30 mouse cellular contexts compared by ENCODE assay signal in genomic region chr5:68087174-68087573, GRCm38 (mm10). TPM values are rescaled to one million over a fixed set of nuclear protein-coding genes. Genes with fewer than 3 reads are reported as not detected.
"Had no signal": no experiment of that assay in that cellular context is flagged by ENCODE, and none has a peak within 500 bp of the region (broad histone marks: within the 10 kb centered on the region; RNA-seq: fewer than 3 reads in every experiment).

No protein-coding gene starts in this region.

- H3K36me3 ChIP-seq: limb, embryonic 12.5 days; limb, embryonic 15.5 days; midbrain, embryonic 12.5 days; midbrain, embryonic 15.5 days; neural tube, embryonic 12.5 days; neural tube, embryonic 15.5 days had no signal

- DNase-seq: kidney, postnatal 25 days; left cerebral cortex, postnatal 4 days; liver, postnatal 0 days; lung, embryonic 14.5 days; retina, postnatal 1 day; right cerebral cortex, postnatal 25 days; thymus, adult 18-20 months; thymus, postnatal 36 days had no signal

- H3K4me3 ChIP-seq: limb, embryonic 12.5 days; limb, embryonic 15.5 days; midbrain, embryonic 12.5 days; midbrain, embryonic 15.5 days; neural tube, embryonic 12.5 days; neural tube, embryonic 15.5 days had no signal

- ATAC-seq: liver, postnatal 0 days; lung, postnatal 0 days; midbrain, embryonic 15.5 days had no signal

- H3K27ac ChIP-seq: kidney, postnatal 0 days; limb, embryonic 12.5 days; limb, embryonic 15.5 days; liver, embryonic 14.5 days; macrophage; midbrain, embryonic 12.5 days; midbrain, embryonic 15.5 days; neural tube, embryonic 12.5 days; neural tube, embryonic 15.5 days had no signal

- H3K4me1 ChIP-seq: limb, embryonic 12.5 days; limb, embryonic 15.5 days; midbrain, embryonic 12.5 days; midbrain, embryonic 15.5 days; neural tube, embryonic 12.5 days; neural tube, embryonic 15.5 days had no signal

- H3K9me3 ChIP-seq: limb, embryonic 12.5 days; limb, embryonic 15.5 days; midbrain, embryonic 12.5 days; midbrain, embryonic 15.5 days; neural tube, embryonic 12.5 days; neural tube, embryonic 15.5 days had no signal

- H3K27me3 ChIP-seq: limb, embryonic 12.5 days; limb, embryonic 15.5 days; midbrain, embryonic 12.5 days; midbrain, embryonic 15.5 days; neural tube, embryonic 12.5 days; neural tube, embryonic 15.5 days had no signal

RNA-seq across cellular contexts. Expression of gene Grxcr1, which starts 55.5 kb away (rescaled TPM):
- total RNA-seq: layer of hippocampus, adult 8-10 months; layer of hippocampus, postnatal 14 days; left cerebral cortex, adult 8-10 months; left cerebral cortex, postnatal 14 days; left cerebral cortex, postnatal 4 days; megakaryocyte, adult 5-6 weeks had no signal
- polyA plus RNA-seq: kidney, postnatal 0 days; large intestine, adult 2 months; limb, embryonic 12.5 days; limb, embryonic 15.5 days; liver, embryonic 11.5 days; liver, embryonic 14.5 days; liver, postnatal 0 days; lung, embryonic 14.5 days; lung, postnatal 0 days; macrophage; midbrain, embryonic 12.5 days; midbrain, embryonic 15.5 days; neural tube, embryonic 15.5 days; small intestine, adult 2 months; spleen, adult 2 months; stomach, embryonic 16.5 days; testis, adult 2 months; urinary bladder, adult 2 months had no signal
